Mouse (Mus musculus) thymus, postnatal 0 days (tissue): ENCODE measurements around the gene Xylt1. TPM values are rescaled to one million over a fixed set of nuclear protein-coding genes. Genes with fewer than 3 reads are reported as not detected.

ENCODE experiments used
- DNase-seq: peaks from one replicate; pipeline ENCODE4 v3.0.0-alpha.2; 2015; ENCODE audit warnings: low spot score
- polyA plus RNA-seq: library from polyadenylated mRNA; unstranded; fragments of >200 nt; fragmentation: Nextera tagmentation; extraction: Ambion mirVana; gene quantifications from 2 replicates; pipeline ENCODE4 v1.2.1, GENCODE M21; 2015

Gene Xylt1
- polyA plus RNA-seq, 1 experiment from 2014 or later = 0.92 TPM

GRCm38 (mm10) chr7:117612788-117613473, 232.2 kb downstream of the Xylt1 start:
- peak; percentile 18 for DNase-seq

- DNase-seq = peak; percentile 82
Observed at GRCm38 (mm10) chr7:117613796-117614195, 233.0 kb downstream of the Xylt1 start.

GRCm38 (mm10) chr7:117614346-117614745, 233.6 kb downstream of the Xylt1 start:
- no peak for DNase-seq

GRCm38 (mm10) chr7:117614851-117615250, 234.1 kb downstream of the Xylt1 start:
- DNase-seq = no peak

- no peak for DNase-seq
Observed at GRCm38 (mm10) chr7:117616277-117616676, 235.5 kb downstream of the Xylt1 start.

GRCm38 (mm10) chr7:117618715-117619150, 238.0 kb downstream of the Xylt1 start:
- no peak for DNase-seq

GRCm38 (mm10) chr7:117621566-117621965, 240.8 kb downstream of the Xylt1 start:
- no peak for DNase-seq

- peak; percentile 64 for DNase-seq
Observed at GRCm38 (mm10) chr7:117622769-117623168, 242.0 kb downstream of the Xylt1 start.

GRCm38 (mm10) chr7:117628791-117629190, 248.0 kb downstream of the Xylt1 start:
- DNase-seq = no peak

GRCm38 (mm10) chr7:117630657-117631056, 249.9 kb downstream of the Xylt1 start:
- DNase-seq = peak; percentile 55

- peak; percentile 26 for DNase-seq
Observed at GRCm38 (mm10) chr7:117635584-117635983, 254.8 kb downstream of the Xylt1 start.

GRCm38 (mm10) chr7:117636713-117637112, 255.9 kb downstream of the Xylt1 start:
- DNase-seq = peak; percentile 19

GRCm38 (mm10) chr7:117637997-117638396, 257.2 kb downstream of the Xylt1 start:
- DNase-seq = no peak

GRCm38 (mm10) chr7:117652637-117653036, 271.9 kb downstream of the Xylt1 start:
- no peak for DNase-seq

GRCm38 (mm10) chr7:117655732-117656131, 275.0 kb downstream of the Xylt1 start:
- DNase-seq = no peak

- no peak for DNase-seq
Observed at GRCm38 (mm10) chr7:117658180-117658579, 277.4 kb downstream of the Xylt1 start.

GRCm38 (mm10) chr7:117658739-117659138, 278.0 kb downstream of the Xylt1 start:
- no peak for DNase-seq

GRCm38 (mm10) chr7:117667286-117667685, 286.5 kb downstream of the Xylt1 start:
- no peak for DNase-seq

GRCm38 (mm10) chr7:117668226-117668625, 287.4 kb downstream of the Xylt1 start:
- no peak for DNase-seq

- no peak for DNase-seq
Observed at GRCm38 (mm10) chr7:117672121-117672591, 291.4 kb downstream of the Xylt1 start.

- no peak for DNase-seq
Observed at GRCm38 (mm10) chr7:117686120-117686996, 305.6 kb downstream of the Xylt1 start.

- DNase-seq = no peak
Observed at GRCm38 (mm10) chr7:117686997-117687302, 306.2 kb downstream of the Xylt1 start.
